Mouse (Mus musculus): ENCODE data around the gene Lcn8.
"Not testable (repeated sequence)": the region's sequence is repeated elsewhere in the genome, so short reads cannot be mapped to it uniquely, and the experiment has no call there.

Gene Lcn8

DNA sequence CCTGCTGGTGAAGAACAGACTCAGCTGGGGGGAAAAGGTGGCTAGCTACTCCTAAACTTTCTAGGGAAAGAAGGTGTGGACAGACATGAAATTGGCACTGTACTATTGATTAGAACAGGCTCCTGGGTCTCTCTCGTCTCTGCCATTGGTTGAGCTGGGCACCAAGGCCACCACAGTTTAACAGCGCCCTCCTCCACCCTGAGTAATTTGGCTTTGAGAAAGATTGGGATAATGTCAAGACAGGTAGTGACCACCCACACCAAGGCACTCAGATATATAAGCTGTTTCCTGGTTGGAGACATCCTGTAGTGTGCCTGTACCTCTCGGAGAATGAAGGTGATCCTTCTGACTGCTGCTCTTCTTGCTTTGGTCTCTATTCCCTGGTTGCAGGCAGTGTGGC is 23.6 kb downstream of the Lcn8 start, which contains the start of gene Lcn6:
TSS of gene Lcn6 (plus strand) at position 301 of the 400 bp plus-strand sequence.
- DNase-seq: no peak

DNA sequence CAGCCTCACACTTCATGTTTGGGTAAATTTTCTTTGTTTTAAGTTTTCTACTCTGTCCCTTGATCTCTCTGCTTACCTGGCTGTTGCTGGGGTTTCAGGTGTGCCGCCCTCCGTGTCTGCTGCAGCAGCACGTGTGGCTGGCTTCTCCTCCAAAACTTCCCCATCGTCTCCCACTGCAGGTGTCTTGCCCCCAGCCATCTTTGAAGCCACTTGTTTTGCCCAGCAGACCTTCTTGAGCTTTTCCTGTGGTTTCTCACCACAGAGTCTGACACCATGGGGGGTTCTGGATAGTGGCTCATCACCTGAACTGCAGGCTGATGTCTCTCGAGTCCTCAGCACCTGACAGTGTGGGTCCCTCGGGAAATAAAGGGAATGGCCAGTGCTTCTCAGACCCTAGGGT is 26.6 kb downstream of the Lcn8 start:
- DNase-seq: peak; percentile 43 to 73

DNA sequence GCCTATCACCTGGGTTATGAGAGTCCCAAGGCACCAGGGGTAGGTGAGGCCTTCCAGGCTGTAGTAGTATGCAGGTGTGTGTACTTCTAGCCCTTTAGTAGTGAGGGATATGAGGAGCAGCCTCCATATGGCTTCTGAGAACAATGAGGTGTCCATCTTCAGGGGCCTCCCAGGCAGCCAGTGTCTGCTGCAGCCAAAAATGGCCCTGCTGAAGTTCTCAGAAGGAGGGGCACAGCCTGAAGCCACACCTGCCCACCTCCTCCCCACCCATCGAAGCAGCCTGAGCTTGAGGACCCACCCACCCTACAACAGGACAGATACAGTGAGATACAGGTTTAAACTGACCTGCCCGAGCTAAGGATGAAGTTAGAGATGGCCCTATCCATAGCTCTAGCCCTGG is 29.5 kb downstream of the Lcn8 start, which contains the start of gene Lcn10:
TSS of gene Lcn10 (plus strand) at position 301 of the 400 bp plus-strand sequence.
- no peak for DNase-seq

DNA sequence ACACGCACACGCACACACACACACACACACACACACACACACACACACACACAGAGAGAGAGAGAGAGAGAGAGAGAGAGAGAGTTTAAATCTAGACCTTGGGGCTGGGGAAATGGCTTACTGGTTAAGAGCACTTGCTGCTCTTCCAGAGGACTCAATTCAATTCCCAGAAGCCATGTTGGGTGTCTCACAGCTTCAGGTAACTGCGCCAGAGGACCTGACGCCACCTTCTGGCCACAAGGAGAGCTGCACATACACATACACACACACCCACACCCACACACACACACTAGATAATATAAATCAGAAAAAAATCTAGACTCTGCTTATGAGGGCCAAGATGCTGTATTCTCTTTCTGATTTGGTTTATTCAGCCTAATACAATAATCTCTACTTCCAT is 34.0 kb downstream of the Lcn8 start:
- no peak for DNase-seq

DNA sequence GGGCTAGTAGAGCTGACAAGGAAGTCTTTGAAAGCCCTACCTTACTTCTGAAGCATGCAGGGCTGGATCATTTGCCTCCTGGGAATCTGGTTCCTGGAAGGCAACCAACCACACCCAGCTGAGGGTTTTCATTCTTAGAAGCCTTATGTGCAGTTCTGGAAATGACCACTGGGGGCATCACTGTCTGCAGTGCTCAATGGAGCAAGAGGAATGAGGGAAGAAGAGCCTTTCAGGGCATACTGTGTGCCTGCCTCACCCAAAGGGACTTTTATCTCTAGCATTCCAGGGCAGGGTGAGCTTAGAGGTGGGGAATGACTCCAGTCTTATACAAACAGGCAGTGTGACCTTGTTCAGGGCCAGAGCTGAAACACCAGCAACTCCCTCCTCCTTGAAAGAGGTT is 41.7 kb downstream of the Lcn8 start:
- peak in 1 of 2 experiments; percentile 21 for DNase-seq

DNA sequence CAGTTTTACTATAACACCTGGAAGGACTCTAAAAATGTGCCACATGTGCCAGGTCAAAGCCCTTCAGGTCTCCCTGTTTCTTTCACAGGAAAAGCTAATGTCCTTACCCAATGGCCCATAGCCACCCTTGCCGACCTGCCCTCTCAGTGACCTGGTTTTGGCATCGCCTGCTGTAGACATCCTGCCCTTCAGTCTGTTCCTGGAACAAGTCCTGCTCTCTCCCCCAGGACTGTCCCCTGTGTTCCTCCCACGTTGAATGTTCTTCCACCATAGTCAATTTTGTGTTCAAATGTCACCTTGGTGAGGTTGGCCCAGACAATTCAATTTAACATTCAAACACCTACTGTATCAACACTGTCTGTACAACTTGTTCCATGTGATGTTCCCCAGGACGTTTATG is 44.0 kb downstream of the Lcn8 start:
- no peak for DNase-seq

DNA sequence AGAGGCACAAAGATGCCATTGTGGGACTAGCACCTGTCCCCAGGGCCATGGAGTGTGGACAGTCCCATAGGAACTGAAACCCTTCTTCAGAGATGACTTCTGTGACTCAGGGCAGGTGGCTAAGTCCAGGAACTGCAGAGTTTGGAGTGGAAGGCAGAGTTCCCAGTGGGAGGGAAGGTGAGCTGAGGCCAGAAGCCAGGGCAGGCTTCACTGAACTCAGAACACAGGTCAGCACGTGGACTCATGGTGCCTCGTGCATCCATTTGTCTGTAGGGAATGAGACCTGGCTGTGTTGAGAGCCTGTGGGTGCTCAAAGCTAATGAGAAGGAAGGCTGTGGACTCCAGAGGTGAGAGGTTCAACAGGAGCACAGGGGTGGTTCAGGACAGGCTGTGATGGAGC is 45.8 kb downstream of the Lcn8 start:
- no peak for DNase-seq

DNA sequence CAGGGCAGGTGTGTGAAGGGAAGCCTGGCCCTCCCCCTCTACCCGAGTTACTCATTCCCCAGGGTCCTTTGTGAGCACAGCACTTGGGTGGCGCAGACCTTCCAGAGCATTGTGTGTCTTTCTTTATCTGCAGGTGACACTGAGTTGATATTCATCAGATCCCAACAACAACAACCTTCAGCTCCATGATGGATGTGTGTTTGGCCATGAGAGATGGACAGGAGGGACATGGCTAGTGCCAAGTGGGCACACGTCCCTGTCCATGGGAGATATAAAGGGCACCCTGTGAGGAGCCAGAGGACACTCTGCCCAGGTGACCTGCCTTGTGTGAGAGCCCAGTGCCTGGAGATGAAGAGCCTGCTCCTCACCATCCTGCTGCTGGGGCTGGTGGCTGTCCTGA is 46.8 kb downstream of the Lcn8 start, which contains the start of gene Obp2a:
TSS of gene Obp2a (plus strand) at position 301 of the 400 bp plus-strand sequence.
- DNase-seq: not testable (repeated sequence)

DNA sequence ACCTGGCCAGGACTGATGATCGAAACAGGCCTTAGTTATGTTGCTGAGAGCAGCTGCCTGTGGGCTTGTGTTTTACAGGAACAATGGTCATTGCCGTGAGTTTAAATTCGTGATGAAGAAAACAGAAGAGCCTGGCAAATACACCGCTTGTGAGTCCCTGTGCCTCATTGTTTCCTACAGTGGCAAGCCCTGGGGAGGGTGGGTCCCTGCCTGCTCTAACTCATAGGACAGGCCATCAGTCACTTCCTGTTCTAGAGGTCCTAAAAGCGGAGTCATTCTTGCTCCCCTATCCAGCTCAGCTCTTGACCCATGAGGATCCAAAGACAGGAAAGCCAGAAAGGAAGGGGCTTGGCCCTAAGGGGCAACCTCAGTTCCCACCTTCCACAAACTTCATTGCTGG is 48.1 kb downstream of the Lcn8 start:
- no peak for DNase-seq

DNA sequence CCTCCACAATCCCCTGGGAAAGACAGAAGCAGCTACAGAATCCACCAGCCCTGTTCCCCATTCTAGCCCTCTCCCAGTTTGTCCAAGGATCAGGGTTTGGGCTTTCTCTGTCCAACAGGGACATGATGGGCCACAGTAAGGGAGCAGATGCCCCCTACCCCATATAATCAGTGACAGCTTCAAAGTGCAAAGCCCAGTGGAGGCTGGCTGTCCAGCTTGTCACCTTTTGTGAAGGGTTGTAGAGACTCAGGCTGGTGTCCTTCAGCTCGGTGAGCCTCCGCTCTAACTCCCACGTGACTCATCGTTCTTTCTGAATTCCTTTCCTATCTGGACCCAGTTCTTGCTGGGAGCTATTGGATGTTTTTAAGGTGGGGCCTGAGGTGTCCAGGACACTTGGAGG is 50.8 kb downstream of the Lcn8 start:
- DNase-seq: no peak
